Mouse (Mus musculus) lung, adult 18-20 months (tissue): ENCODE measurements around the gene Slc39a2.
"Not testable (repeated sequence)": the region's sequence is repeated elsewhere in the genome, so short reads cannot be mapped to it uniquely, and the experiment has no call there.

Source experiments
- DNase-seq, 2 experiments: peaks; one replicate each; pipeline ENCODE4 v3.0.0; 2022; ENCODE audit warnings: mixed read lengths in 2 of 2

Gene Slc39a2

DNA sequence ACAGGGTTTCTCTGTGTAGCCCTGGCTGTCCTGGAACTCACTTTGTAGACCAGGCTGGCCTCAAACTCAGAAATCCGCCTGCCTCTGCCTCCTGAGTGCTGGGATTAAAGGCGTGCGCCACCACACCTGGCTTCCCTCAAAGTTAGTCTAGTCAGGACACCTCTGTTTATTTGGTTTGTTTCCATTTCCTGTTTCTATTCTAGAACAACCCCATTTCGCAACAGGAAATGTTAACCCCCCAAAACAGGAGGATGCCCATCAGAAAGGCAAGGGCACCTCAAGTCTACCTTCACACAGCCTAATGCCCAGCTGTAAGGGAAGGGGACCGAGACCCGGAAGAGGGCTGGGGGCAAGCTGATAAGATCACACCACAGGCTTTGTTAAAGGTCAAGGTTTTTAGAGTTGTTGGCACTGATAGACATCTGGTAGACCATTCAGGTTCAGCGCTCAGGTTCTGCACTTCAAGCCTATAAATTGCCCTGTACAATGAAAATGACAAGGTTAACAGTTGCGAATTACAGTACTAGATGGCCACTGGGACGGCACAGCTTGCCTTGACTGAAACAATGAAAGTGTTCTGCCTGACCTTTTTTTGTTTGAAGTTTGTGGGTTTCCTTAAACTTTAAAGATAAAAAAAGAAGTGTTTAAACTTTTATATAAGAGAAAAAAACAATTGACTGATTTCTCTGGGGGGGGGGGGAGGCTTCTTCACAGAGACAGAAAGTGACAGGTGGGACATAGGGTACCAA is at the start of gene Slc39a2:
Gene Slc39a2, plus strand, starts transcription at position 699 of the 749 bp plus-strand sequence.
- no peak for DNase-seq

DNA sequence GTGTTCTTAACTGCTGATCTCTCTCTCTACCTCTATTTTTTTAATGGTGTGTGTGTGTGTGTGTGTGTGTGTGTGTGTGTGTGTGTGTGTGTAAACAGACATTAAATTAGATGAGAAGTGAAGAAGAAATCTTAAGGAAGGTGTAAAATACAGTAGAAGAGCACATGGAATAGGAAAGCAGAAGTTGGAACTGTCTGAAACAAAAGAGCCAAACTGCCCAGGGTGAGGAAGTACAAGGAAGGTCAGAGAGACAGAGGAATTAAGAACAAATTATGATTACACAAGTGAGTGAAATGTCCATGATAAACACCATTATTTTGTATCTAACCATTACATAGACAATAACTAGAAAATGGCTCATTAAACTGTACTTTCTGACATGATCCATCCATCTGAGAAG is 48.8 kb upstream of the Slc39a2 start:
- no peak for DNase-seq

DNA sequence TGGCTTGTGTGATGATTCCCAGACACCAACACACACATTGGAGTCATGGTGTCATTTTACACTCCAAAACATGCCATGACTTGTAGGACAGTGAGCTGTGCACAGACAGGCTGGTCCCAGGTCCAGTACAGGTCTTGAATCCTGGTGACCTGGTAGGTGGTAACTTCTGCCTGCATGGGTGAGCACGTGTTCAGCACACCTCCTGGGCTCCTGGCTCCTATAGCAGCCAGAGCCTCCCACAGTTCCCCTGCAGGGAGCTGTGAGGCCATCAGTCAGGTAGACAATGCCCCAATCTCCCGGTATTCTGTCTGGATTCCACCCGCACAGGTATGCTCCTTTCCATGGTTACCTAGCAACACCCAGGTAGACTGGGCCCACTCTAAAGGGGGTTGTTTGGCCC is 46.1 kb upstream of the Slc39a2 start:
- no peak for DNase-seq

DNA sequence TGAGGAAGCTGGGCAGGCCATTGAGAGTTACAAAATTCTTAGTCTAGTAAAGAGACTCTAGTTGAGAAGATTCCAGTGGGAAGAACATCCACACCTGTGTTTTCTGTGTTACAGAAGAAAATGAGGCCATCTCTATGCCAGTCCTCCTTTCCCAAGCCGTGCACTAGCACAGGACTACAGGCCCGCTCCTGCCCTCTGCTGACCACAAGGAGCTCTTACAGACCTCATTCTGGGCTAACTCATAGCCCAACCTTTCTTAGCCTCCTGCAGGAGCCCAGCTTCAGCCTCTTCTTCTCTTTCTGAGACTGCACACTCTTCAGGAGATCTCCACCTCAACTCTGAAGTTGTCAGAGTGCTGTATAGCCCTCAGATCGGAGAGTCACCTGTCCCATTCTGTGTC is 41.7 kb upstream of the Slc39a2 start:
- not testable (repeated sequence) for DNase-seq

DNA sequence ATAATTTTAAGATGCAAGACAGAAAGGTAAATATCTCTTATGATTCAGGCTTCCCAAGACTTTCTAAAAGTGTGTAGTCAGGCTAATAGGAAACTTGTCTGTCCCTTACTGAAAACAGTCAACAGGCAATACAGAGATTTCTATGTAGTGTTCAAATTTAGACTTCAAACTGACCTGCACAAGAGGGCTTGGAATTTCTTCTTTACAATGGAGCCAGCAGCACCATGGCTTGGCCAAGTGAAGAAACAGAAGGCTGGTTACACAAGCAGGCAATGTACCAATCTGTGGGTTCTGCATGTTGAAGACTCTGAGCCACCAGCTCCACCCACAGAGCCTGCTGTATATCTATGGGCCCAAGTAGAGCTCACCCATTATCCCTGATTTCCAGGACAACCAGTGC is 39.3 kb upstream of the Slc39a2 start, which contains the start of gene Ear6:
Gene Ear6, plus strand, starts transcription at position 301 of the 400 bp plus-strand sequence.
- no peak for DNase-seq

DNA sequence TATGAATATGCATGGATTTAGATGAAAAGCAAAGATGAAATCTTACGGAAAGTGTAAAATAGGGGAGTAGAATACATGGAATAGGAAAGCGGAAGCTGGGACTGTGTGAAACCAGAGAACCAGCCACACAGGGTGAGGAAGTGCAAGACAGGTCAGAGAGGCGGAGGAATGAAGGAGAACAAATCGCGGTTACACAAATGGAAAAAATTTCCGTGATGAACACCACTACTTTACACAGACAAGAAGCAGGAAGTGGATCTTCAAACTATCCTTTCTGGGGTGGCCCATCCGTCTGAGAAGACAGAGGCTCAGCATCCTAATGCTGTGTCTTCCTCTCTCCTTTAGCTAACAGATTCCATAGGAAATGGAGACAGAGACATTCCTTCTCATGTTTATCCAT is 37.4 kb upstream of the Slc39a2 start:
- not testable (repeated sequence) for DNase-seq

DNA sequence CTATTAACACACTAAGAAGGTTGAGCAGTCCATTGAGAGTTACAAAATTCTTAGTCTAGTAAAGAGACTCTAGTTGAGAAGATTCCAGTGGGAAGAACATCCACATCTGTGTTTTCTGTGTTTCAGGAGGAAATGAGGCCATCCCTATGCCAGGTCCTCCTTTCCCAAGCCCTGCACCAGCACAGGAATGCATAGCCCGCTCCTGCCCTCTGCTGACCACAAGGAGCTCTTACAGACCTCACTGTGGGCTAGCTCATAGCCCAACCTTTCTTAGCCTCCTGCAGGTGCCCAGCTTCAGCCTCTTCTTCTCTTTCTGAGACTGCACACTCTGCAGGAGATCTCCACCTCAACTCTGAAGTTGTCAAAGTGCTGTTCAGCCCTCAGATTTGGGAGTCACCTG is 29.1 kb upstream of the Slc39a2 start:
- not testable (repeated sequence) for DNase-seq

DNA sequence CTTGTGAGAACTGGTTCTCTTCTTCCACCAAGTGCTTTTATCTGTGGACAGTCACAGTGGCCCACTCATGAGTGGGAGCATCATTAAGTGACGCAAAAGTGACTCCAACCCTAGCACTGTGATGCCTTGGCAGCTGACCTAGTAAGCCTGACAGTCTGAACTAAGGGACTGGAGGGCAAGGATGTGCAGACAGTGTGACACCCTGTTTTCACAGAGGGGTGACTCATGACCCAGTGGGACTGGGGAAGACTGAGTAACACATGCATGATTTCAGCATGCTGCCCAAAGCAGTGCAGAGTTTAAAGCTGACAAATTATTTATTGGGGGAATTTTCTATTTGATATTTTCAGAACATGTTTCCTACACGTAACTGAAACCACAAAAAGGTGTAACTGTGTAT is 21.9 kb upstream of the Slc39a2 start:
- DNase-seq: no peak

DNA sequence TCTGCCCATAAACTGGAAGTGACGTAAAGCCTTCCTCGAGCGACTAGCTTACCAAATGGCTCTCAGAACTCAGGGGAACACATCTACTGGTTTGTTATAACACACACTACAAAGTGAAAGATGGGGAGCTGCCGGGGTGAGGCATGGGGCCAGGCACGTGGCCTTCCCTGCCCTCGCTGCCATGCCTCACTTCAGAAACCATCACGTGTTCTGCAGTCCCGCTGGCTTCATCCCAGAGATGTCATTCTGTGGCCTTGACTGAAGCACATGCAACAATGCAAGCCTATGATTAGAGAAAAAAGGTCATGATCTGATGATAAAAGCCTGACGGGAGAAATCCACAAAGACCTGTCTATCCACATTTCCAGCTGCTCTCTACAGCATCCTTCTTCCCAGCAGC is 20.9 kb upstream of the Slc39a2 start:
- no peak for DNase-seq

DNA sequence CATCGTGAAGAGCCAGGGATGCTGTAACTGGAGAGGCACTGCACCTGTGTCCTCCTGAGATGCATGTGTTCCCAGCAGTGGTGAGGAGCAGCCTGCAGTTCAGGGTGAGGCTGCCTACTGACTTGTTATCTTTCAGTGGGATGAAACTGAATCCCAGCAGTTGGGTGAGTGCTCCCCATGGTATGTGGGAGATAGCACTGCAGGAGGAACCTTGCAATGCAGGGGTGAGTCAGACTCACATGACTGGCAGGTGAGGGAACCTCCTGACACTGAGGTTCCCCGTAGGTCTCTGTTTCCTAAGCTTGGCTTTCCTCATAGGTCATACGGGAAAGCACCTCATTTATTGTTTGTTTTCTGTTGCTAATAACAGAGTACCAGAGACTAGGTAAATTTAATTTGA is 15.2 kb upstream of the Slc39a2 start:
- no peak for DNase-seq

DNA sequence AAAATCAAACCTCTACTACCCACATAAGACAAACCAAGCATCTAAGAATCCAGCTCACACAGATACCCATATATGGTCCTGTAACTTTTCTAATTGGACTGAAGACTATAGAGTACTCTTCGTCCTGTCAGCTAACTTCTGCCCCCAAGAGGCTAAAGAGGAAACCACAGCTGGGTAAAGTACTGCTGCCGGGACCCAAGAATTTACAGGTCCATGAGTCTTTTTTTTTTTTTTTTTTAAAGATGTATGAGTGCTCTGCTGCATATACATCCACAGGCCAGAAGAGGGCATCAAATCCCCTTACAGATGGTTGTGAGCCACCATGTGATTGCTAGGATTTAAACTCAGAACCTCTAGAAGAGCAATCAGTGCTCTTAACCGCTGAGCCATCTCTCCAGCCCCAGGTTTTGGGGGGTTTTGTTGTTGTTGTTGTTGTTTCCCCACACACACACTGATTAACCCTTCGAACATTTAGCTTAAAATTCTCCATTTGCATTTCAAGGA is 9.1 kb upstream of the Slc39a2 start:
- peak; percentile 77 to 82 for DNase-seq

DNA sequence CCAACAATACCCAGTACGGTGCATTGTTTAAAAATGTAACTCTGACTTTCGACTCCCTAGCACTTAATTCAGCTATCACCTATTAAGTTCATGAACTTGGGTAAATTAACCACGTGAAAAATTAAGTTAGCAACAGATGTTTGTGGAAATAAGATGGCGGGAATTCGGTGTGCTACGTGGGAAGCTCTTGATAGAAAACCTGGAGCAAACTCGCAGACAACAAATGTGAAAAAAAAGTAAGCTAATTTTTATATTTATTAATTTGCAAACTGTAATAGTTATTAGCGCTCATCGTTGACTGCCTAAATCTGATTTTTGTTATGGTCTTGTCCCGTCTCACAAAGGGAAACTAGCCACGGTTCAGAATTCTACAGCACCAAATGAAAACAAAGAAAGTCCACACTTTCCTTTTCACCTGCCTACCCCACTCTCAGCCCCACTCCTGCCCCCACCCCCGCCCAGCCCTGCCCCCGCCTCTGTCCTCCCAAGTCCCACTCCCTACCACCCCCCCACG is 8.6 kb upstream of the Slc39a2 start:
- no peak for DNase-seq

DNA sequence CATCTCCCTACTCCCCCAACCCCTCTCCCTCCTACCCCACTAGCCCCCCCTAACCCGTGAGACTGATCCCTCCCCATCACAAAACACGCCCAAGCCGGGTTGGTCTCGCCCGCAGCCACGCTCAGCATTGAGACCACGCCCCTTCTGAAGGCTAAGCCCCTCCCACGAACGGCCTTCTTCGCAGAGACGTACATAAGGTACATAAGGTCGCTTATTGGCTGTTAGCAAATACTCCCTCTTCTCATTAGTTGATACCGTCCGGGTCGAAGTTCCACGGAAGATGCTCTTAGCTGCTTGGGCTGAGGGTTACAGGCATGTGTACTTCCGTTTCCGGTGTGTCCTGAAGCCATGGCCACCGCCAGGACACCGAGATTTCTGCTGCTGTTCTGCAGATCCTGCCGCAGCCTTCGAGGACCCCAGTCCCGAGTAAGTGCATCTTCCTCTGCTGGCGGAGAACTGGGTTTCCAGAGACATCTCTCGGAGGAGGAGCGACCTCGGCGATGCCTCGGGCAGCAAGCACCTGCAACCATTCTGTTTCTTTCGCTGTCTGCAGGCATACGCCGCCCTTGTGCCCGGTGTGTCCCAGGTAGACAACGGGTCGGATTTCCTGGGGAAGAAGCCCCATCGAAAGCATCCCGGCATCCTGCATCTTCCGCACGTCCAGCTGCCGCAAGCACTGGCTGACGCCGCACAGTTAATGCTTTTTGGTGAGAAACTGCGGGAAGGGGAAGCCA is 7.9 kb upstream of the Slc39a2 start, which contains the start of gene Mettl17:
Gene Mettl17, plus strand, starts transcription at position 245 of the 734 bp plus-strand sequence.
- peak; percentile 95 to 97 for DNase-seq

DNA sequence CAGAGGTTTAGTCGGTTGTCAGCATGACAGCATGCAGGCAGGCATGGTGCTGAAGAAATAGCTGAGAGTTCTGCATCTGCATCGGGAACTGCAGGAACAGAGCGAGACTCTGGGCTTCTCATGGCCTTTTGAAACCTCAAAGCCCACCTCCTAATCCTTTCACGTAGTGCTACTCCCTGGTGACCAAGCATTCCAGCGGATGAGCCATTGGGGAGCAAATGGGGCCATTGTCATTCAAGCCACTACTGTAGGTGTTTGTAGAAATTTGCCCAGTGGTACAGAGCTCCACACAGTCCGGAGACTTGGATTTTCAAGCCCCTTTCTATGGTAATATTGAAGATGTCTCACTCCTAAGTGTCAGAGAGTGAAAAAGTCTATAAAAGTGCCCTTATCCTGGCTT is 6.6 kb upstream of the Slc39a2 start:
- DNase-seq: no peak

DNA sequence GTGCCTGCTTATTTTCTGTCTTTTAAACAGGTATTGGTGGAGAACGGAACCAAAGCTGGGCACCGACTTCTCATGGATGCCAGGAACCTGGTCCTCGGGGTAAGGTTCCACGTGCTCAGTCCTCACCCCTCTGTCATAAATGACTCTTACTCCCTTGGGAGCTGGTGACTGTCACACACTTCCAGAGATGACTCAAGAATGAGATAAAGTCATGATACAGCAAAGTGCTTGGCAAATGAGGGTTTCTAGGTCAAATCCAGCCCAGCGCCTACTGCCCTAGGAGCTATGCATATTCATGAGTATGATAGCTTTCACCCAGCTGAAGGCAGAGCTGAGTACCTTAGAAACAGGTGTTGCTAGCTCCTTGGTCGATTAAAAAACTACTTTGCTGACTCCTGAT is 2.9 kb upstream of the Slc39a2 start:
- no peak for DNase-seq

DNA sequence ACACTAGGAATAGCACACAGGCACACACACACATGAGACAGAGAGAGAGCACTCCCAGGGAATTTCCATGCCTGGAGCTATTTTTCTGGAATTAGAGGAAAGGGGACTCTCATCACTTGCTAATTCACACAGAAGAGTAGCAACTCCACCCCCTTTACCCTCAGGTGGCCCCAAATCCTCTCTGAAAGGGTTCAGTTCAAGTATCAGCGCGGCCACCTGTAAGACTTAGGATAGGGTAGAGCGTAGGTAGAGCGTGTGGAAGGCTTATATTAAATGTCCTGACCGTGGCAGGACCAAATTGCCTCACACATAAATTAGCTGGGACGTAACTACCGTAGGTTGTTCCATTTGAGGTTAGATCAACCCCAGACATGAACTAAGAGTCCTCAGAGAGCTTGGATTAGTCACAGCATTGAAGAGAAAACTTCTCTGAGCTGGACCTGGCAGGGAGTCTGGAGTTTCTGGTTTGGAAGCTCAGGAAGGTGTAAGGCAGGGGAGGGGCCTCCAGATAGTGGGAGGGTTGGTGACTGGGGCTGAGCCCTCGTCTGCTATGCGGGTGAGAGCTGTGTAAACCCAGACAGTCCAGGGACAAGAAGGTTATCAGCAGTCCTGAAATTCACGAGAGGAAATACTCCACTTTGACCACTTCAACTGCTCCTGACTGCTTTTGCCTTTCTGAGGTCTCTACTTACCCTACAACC is 555 bp downstream of the Slc39a2 start:
- peak; percentile 67 to 78 for DNase-seq

DNA sequence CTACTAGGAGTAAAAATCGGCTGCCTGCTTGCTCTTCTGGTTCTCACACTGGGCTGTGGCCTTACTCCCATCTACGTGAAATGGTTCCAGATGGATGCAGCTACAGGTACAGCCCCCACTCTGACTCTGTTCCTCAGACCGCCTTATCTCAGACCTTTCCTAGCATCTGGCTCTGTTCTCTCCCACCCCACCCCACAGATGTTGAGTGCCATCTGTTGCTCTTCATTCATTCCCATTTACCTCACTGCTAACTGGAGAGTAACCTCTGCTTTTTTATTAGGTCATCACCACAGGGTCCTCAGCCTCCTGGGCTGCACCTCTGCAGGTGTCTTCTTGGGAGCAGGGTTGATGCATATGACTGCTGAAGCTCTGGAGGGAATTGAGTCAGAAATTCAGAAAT is 1.1 kb downstream of the Slc39a2 start:
- no peak for DNase-seq

DNA sequence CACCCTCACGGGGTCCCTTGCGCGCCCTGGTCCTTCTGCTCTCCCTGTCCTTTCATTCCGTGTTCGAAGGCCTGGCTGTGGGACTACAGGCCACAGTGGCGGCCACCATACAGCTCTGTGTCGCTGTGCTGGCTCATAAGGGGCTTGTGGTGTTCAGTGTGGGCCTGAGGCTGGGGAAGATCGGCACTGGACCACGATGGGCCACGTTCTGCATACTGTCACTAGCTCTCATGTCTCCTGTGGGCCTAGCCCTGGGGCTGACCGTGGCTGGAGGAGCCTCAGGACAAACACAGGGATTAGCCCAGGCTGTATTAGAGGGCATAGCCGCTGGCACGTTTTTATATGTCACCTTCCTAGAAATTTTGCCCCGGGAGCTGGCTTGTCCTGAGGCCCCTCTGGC is 2.4 kb downstream of the Slc39a2 start:
- DNase-seq: no peak

DNA sequence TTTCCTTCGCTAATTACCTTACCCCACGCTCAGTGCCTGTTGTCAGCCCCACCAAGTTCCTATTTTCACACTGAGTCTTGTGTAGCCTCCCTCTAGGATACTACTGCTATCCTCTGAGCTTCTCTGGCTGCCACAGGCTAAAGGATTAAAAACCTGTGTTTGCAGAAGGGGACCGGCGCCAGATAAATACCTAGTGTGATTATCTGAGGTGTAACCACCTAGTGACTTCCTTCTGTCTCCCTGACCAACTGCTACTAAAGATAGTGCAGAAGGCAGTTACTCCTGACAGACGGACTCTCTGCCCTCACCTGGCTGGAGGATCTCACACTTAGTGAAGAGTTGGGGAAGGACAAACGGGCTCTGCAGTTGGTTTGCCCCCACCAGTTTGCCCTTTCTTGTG is 3.3 kb downstream of the Slc39a2 start:
- no peak for DNase-seq

DNA sequence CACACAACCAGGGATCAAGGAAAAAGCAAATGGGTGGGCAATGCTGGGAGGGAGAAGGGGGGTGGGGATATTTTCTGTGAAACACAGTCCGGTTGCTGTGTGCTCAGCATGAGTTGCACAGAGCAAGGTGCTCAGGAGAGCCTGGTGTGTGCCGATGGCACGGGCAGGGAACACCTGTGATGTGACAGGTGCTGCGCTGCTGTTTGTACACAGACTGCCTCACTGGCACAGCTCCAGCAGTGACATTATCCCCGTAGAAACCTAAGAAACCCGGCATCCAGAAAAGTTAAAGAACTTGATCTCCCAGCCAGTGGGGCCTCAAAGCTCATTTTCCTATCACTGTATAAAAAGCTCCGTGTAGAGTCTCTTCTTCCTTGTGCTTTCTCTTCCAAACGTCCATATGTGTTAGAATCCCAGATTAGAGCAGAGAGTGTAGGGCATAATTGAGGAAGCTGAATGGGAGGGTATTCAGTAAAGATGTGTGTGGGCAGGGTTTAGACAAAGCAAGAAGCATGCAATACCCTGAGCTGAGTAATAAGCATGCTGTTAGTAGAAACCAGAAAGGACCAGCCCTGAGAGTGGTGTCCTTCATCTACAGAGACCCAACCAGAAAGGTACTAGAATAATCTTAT is 4.0 kb downstream of the Slc39a2 start:
- no peak for DNase-seq

DNA sequence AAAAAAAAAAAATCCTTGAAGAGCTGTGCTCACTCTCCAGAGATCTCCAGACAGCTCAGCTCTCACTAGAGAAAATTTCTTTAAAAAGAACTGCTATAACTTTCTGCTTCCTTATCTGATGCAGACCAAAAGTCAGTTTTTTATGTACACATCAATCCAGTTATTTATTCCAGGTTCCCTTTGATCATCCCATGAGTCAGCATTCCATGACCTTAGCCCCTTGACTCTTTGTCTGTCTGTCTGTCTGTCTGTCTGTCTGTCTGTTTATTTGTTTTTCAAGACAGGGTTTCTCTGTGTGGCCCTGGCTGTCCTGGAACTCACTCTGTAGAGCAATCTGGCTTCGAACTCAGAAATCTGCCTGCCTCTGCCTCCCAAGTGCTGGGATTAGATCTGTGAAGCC is 6.7 kb downstream of the Slc39a2 start:
- DNase-seq: no peak
